Mouse (Mus musculus) lung, adult 2 months (tissue): ENCODE data around the gene Apobec1.

Experiments used
- CTCF ChIP-seq: fragments of 200-500 bp; IDR thresholded peaks from 2 replicates; pipeline ENCODE4 v1.5.1; 2011; ENCODE audit warnings: mild to moderate bottlenecking, low read length, control low read depth; ENCODE audit not compliant: insufficient read depth
- POLR2A ChIP-seq: fragments of 200-500 bp; IDR thresholded peaks from 2 replicates; pipeline ENCODE4 v1.6.1; 2011; ENCODE audit warnings: low read depth, mild to moderate bottlenecking, control low read depth, low read length, borderline replicate concordance; ENCODE audit errors: extremely low read depth

GRCm38 (mm10) chr6:122636666-122637065 is 34.4 kb upstream of the Apobec1 start:
- TF ChIP-seq POLR2A (no peak), CTCF (no peak)
